Mouse (Mus musculus): ENCODE measurements around the gene E130114P18Rik. TPM values are rescaled to one million over a fixed set of nuclear protein-coding genes. Genes with fewer than 3 reads are reported as not detected.

E130114P18Rik gene
- total and polyA plus RNA-seq, 2 experiments from 2014 or later, result 13.5 to 13.7 TPM

GRCm38 (mm10) chr4:97578571-97579165 lies 199.2 kb downstream of the E130114P18Rik start:
- WGBS, result 63% methylated on average over 9 of the region's 9 CpGs
- no peak for DNase-seq (ENCODE audit: low spot score)
- no peak overlapping the region for H3K4me3 ChIP-seq (ENCODE audit: low read depth, low read length)

GRCm38 (mm10) chr4:97577431-97577830 lies 200.4 kb downstream of the E130114P18Rik start:
- H3K27ac ChIP-seq (ENCODE audit: low read depth, low read length), result no peak overlapping the region
- H3K4me2 ChIP-seq (ENCODE audit: low read depth, low read length, poor library complexity, severe bottlenecking), result no peak overlapping the region
- H3K36me3 ChIP-seq (ENCODE audit: insufficient read depth, low read length), result no peaks in the 10 kb centered on the region
- no peak for TF ChIP-seq CTCF (IDR thresholded peaks at IDR 0.05)
- H3K4me1 ChIP-seq (ENCODE audit: insufficient read depth, low read length), result no peaks in the 10 kb centered on the region
- no peaks in the 10 kb centered on the region for H3K27me3 ChIP-seq (ENCODE audit: insufficient read depth, low read length)
- H3K4me3 ChIP-seq (ENCODE audit: low read depth, low read length), result no peak overlapping the region
- ATAC-seq (ENCODE audit: low FRiP score) (no peak), DNase-seq (ENCODE audit: low spot score) (no peak)
- H3K9ac ChIP-seq (replicated peaks; ENCODE audit: low read length, poor library complexity, severe bottlenecking), result no peak overlapping the region
- WGBS, result 78% methylated on average over 5 of the region's 5 CpGs
- H3K9me3 ChIP-seq (ENCODE audit: low read length), result no peaks in the 10 kb centered on the region

More at GRCm38 (mm10) chr4:97578571-97579165, 199.2 kb downstream of the E130114P18Rik start:
- Histone ChIP-seq H3K27ac (ENCODE audit: low read depth, low read length) (no peak overlapping the region), H3K9me3 (ENCODE audit: low read length) (no peaks in the 10 kb centered on the region), H3K27me3 (ENCODE audit: insufficient read depth, low read length) (no peaks in the 10 kb centered on the region), H3K9ac (replicated peaks; ENCODE audit: low read length, poor library complexity, severe bottlenecking) (no peak overlapping the region), H3K36me3 (ENCODE audit: insufficient read depth, low read length) (no peaks in the 10 kb centered on the region), H3K4me1 (ENCODE audit: insufficient read depth, low read length) (no peaks in the 10 kb centered on the region), H3K4me2 (ENCODE audit: low read depth, low read length, poor library complexity, severe bottlenecking) (no peak overlapping the region)
- no peak for TF ChIP-seq CTCF (IDR thresholded peaks at IDR 0.05)
- ATAC-seq (ENCODE audit: low FRiP score), result no peak

GRCm38 (mm10) chr4:97575447-97575846 lies 202.4 kb downstream of the E130114P18Rik start:
- ATAC-seq (ENCODE audit: low FRiP score), result peak; percentile 56; the same call in 1 of the 2 replicates
- 24% methylated on average over 5 of the region's 5 CpGs for WGBS
- H3K9ac ChIP-seq (replicated peaks; ENCODE audit: low read length, poor library complexity, severe bottlenecking), result no peak overlapping the region
- H3K4me2 ChIP-seq (ENCODE audit: low read depth, low read length, poor library complexity, severe bottlenecking), result no peak overlapping the region
- H3K9me3 ChIP-seq (ENCODE audit: low read length), result no peaks in the 10 kb centered on the region
- no peaks in the 10 kb centered on the region for H3K27me3 ChIP-seq (ENCODE audit: insufficient read depth, low read length)
- no peak overlapping the region for H3K4me3 ChIP-seq (ENCODE audit: low read depth, low read length)
- no peak overlapping the region for H3K27ac ChIP-seq (ENCODE audit: low read depth, low read length)
- TF ChIP-seq CTCF (IDR thresholded peaks at IDR 0.05), result no peak
- no peaks in the 10 kb centered on the region for H3K4me1 ChIP-seq (ENCODE audit: insufficient read depth, low read length)
- peak; percentile 92 for DNase-seq (ENCODE audit: low spot score)
- H3K36me3 ChIP-seq (ENCODE audit: insufficient read depth, low read length), result no peaks in the 10 kb centered on the region

- Histone ChIP-seq H3K9ac (replicated peaks; ENCODE audit: low read length, poor library complexity, severe bottlenecking) (no peak overlapping the region), H3K4me1 (ENCODE audit: insufficient read depth, low read length) (no peaks in the 10 kb centered on the region), H3K36me3 (ENCODE audit: insufficient read depth, low read length) (no peaks in the 10 kb centered on the region), H3K9me3 (ENCODE audit: low read length) (no peaks in the 10 kb centered on the region), H3K4me3 (ENCODE audit: low read depth, low read length) (no peak overlapping the region), H3K27me3 (ENCODE audit: insufficient read depth, low read length) (no peaks in the 10 kb centered on the region), H3K27ac (ENCODE audit: low read depth, low read length) (no peak overlapping the region), H3K4me2 (ENCODE audit: low read depth, low read length, poor library complexity, severe bottlenecking) (no peak overlapping the region)
- 86% methylated on average over 3 of the region's 3 CpGs for WGBS
- TF ChIP-seq CTCF (IDR thresholded peaks at IDR 0.05), result no peak
- DNase-seq (ENCODE audit: low spot score), result no peak
- no peak for ATAC-seq (ENCODE audit: low FRiP score)
Observed at GRCm38 (mm10) chr4:97569320-97569719, 208.6 kb downstream of the E130114P18Rik start.

- H3K4me1 ChIP-seq (ENCODE audit: insufficient read depth, low read length), result no peaks in the 10 kb centered on the region
Observed at GRCm38 (mm10) chr4:97564656-97565055, 213.2 kb downstream of the E130114P18Rik start.

GRCm38 (mm10) chr4:97564199-97564598 lies 213.7 kb downstream of the E130114P18Rik start:
- H3K4me3 ChIP-seq (ENCODE audit: low read depth, low read length), result no peak overlapping the region
- H3K4me2 ChIP-seq (ENCODE audit: low read depth, low read length, poor library complexity, severe bottlenecking), result no peak overlapping the region
- H3K4me1 ChIP-seq (ENCODE audit: insufficient read depth, low read length), result no peaks in the 10 kb centered on the region
- H3K27ac ChIP-seq (ENCODE audit: low read depth, low read length), result no peak overlapping the region
- ATAC-seq (ENCODE audit: low FRiP score) (no peak), DNase-seq (ENCODE audit: low spot score) (no peak)
- no peak overlapping the region for H3K9ac ChIP-seq (replicated peaks; ENCODE audit: low read length, poor library complexity, severe bottlenecking)
- H3K9me3 ChIP-seq (ENCODE audit: low read length), result no peaks in the 10 kb centered on the region
- no peaks in the 10 kb centered on the region for H3K27me3 ChIP-seq (ENCODE audit: insufficient read depth, low read length)
- no peak for TF ChIP-seq CTCF (IDR thresholded peaks at IDR 0.05)
- 80% methylated on average over 6 of the region's 6 CpGs for WGBS
- H3K36me3 ChIP-seq (ENCODE audit: insufficient read depth, low read length), result no peaks in the 10 kb centered on the region

More at GRCm38 (mm10) chr4:97564656-97565055, 213.2 kb downstream of the E130114P18Rik start:
- 32% methylated on average over 4 of the region's 4 CpGs for WGBS
- ATAC-seq (ENCODE audit: low FRiP score) (0 out of 2 replicates have a peak, but pooled peaks have one; percentile 41), DNase-seq (ENCODE audit: low spot score) (peak; percentile 69)
- Histone ChIP-seq H3K4me2 (ENCODE audit: low read depth, low read length, poor library complexity, severe bottlenecking) (no peak overlapping the region), H3K27me3 (ENCODE audit: insufficient read depth, low read length) (no peaks in the 10 kb centered on the region), H3K9ac (replicated peaks; ENCODE audit: low read length, poor library complexity, severe bottlenecking) (no peak overlapping the region), H3K36me3 (ENCODE audit: insufficient read depth, low read length) (no peaks in the 10 kb centered on the region), H3K27ac (ENCODE audit: low read depth, low read length) (no peak overlapping the region), H3K9me3 (ENCODE audit: low read length) (no peaks in the 10 kb centered on the region), H3K4me3 (ENCODE audit: low read depth, low read length) (no peak overlapping the region)
- peak; percentile 62 for TF ChIP-seq CTCF (IDR thresholded peaks at IDR 0.05)
